Mouse (Mus musculus): ENCODE data around the gene Zfp418. TPM values are rescaled to one million over a fixed set of nuclear protein-coding genes. Genes with fewer than 3 reads are reported as not detected.

Gene Zfp418
- polyA plus RNA-seq (2012; rRNA removed): 2.7 and 2.8 TPM in 2 replicates

DNA sequence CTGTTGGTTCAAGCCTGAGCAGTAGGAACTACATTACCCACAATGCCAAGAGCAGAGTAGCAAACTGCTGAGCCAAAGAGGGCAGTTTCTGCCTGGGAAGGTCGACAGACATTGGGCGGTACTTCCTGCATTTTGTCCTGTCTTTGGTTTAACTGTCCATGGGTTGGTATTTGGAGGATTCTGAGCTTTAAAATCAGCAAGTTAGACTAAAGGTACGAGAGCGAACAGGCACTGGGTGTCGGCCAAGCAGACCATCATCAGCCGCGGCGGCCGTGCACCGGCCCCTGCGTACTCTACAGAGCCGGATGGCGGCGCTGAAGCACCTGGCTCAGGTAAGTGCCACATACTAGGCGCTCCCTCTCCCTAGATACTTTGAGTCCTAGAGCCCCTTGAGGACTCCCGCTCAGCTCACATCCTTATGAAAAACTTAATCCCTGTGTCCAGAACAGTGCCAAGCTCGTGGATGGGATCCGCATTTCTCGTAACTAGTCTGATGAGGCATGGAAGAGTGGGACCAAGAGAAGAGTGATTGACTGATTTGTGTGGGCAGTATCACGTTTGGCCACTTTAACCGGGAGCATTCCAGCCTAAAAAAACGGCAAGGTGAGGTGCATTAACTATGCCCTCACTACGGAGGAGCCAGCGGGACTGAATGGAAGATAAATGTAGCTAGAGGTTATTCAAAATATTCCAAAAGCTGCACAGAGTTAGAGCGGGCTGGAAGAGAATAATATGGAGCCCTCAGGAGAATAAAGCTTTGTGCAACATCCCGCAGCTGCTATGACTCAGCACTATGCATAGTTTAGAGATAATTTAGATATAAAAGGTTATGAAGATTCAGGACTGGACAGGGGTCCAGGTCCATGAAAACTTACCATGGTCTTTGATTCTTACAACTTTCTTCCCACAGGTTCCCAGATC lies at the start of gene Zfp418:
Gene Zfp418, plus strand, starts transcription at position 104 of the 921 bp plus-strand sequence.

DNA sequence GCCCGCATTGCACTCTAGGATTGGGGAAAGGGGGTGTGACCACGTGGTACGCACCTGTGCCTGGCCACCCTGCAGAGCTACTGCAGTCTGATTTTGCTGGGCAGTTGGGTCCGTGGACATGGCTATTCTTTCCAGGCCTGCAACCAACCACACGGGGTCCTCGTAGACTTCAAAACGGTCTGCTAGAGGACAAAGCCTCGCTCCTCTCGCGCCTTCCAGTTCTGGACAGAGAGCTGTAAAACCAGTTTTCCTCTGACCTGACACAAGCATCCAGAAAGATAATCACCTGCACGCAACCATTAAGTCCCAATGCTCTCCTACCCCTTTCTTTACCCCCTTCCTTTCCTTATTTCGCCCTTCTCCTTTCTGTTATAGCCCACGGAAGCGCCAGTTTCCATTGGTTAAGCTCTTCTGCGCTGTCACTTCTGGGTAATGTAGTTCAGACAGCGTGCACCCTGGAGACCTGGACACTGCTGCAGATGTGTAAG lies 34.7 kb upstream of the Zfp418 start, which contains the start of gene Zfp773:
Gene Zfp773, minus strand, starts transcription at position 377 of the 488 bp plus-strand sequence.

DNA sequence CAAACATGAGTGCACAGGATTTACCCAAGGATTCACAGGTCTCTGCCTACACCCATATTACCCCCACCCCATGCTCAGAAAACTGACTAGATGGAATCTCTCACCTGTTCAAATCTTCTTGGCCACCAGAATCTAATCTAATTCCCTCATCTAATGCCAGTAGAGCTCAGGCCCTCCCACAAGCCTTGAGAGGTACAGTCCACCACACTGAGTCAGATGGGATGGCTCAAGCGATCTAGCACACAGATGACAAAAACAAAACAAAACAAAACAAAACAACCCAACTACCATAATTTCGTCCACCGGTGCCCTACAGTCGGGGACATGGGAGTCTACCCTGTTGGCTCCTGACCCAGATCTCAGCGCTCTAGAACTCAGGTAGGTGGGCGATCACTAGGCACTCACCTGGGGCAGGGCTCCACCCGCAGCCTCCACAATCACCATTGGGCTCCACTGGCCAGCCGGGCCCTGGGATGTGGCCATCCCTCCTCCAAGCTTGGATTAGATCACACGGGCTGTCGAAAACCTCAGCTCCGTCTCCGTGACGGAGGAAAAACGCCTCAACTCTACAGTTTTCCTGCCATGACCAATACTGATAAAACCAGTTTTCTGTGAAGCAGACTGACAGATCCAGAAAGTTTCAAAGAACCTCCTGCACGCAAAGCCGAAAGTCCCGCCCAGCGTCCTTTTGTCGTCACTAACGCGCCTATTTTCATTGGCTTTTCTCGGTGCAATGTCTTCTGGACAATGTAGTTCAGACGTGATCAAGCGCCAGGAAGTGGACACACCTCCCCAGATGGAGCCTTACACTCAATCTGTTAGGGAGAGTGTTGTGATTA lies 38.4 kb downstream of the Zfp418 start, which contains the start of gene Zfp772:
Gene Zfp772, minus strand, starts transcription at position 686 of the 839 bp plus-strand sequence.

Other genes starting within 250 kb of the Zfp418 start
- gene Aurkc, start 176.0 kb upstream of the Zfp418 start, polyA plus RNA-seq (2012; rRNA removed): 0.13 and 0.21 TPM in 2 replicates
- 21.7 and 22.3 TPM in 2 replicates for gene Zfp954, start 49.8 kb upstream of the Zfp418 start, polyA plus RNA-seq (2012; rRNA removed)
- gene Zfp773, start 34.6 kb upstream of the Zfp418 start, polyA plus RNA-seq (2012; rRNA removed): 4.7 and 4.9 TPM in 2 replicates
- gene Zfp772, start 38.7 kb downstream of the Zfp418 start, polyA plus RNA-seq (2012; rRNA removed): 11.9 and 12.8 TPM in 2 replicates
- 2.6 and 3.9 TPM in 2 replicates for gene Vmn2r29, start 76.0 kb downstream of the Zfp418 start, polyA plus RNA-seq (2012; rRNA removed)
- 7.8 and 8.2 TPM in 2 replicates for gene Gm45844, start 107.0 kb downstream of the Zfp418 start, polyA plus RNA-seq (2012; rRNA removed)
- 96.1 and 96.7 TPM in 2 replicates for gene Clcn4, start 129.5 kb downstream of the Zfp418 start, polyA plus RNA-seq (2012; rRNA removed)
- not detected in 2 replicates for gene Vmn2r30, start 166.3 kb downstream of the Zfp418 start, polyA plus RNA-seq (2012; rRNA removed)
- gene Gm45783, start 203.2 kb downstream of the Zfp418 start, polyA plus RNA-seq (2012; rRNA removed): not detected in 2 replicates
- not detected in 2 replicates for gene Vmn2r31, start 228.4 kb downstream of the Zfp418 start, polyA plus RNA-seq (2012; rRNA removed)

Data from central nervous system, embryonic 18 days (tissue).